Mouse (Mus musculus): ENCODE measurements at regions not wholly inside any gene's neighbourhood (a gene's known extent, or its start where the extent isn't known, plus 50 kb on each side); places are given as distances from the start of the nearest gene placed in this dataset.

- no peak for DNase-seq (ENCODE audit: low spot score)
Measured at GRCm38 (mm10) chr4:25453127-25453806, 171.6 kb upstream of the Ufl1 start.

GRCm38 (mm10) chr4:25451865-25452264, 170.2 kb upstream of the Ufl1 start:
- no peak overlapping the region for H3K4me3 ChIP-seq (ENCODE audit: low read depth, low read length)
- ATAC-seq (ENCODE audit: low FRiP score) (0 out of 2 replicates have a peak, but pooled peaks have one; percentile 27), DNase-seq (ENCODE audit: low spot score) (no peak)
- no peaks in the 10 kb centered on the region for H3K27me3 ChIP-seq (ENCODE audit: control insufficient read depth, insufficient read depth, low read length)
- no peak overlapping the region for H3K4me2 ChIP-seq (replicated peaks; ENCODE audit: low read depth, low read length)
- no peaks in the 10 kb centered on the region for H3K9me3 ChIP-seq (ENCODE audit: control insufficient read depth, low read length)
- H3K36me3 ChIP-seq (ENCODE audit: control insufficient read depth, insufficient read depth, low read length) = no peaks in the 10 kb centered on the region
- WGBS = 81% methylated on average over 6 of the region's 6 CpGs
- no peaks in the 10 kb centered on the region for H3K4me1 ChIP-seq (replicated peaks; ENCODE audit: control insufficient read depth, insufficient read depth, low read length)
- H3K9ac ChIP-seq (ENCODE audit: low read depth, low read length) = no peak overlapping the region
- no peak overlapping the region for H3K27ac ChIP-seq (ENCODE audit: low read depth, low read length)

More at GRCm38 (mm10) chr4:25453127-25453806, 171.6 kb upstream of the Ufl1 start:
- no peaks in the 10 kb centered on the region for H3K4me1 ChIP-seq (replicated peaks; ENCODE audit: control insufficient read depth, insufficient read depth, low read length)
- H3K9me3 ChIP-seq (ENCODE audit: control insufficient read depth, low read length) = no peaks in the 10 kb centered on the region
- no peak for ATAC-seq (ENCODE audit: low FRiP score)
- no peak overlapping the region for H3K9ac ChIP-seq (ENCODE audit: low read depth, low read length)
- WGBS = 90% methylated on average over 6 of the region's 6 CpGs
- H3K27ac ChIP-seq (ENCODE audit: low read depth, low read length) = no peak overlapping the region
- no peak overlapping the region for H3K4me3 ChIP-seq (ENCODE audit: low read depth, low read length)
- no peaks in the 10 kb centered on the region for H3K36me3 ChIP-seq (ENCODE audit: control insufficient read depth, insufficient read depth, low read length)
- no peak overlapping the region for H3K4me2 ChIP-seq (replicated peaks; ENCODE audit: low read depth, low read length)
- no peaks in the 10 kb centered on the region for H3K27me3 ChIP-seq (ENCODE audit: control insufficient read depth, insufficient read depth, low read length)

- Histone ChIP-seq H3K9me3 (ENCODE audit: control insufficient read depth, low read length) (no peaks in the 10 kb centered on the region), H3K4me1 (replicated peaks; ENCODE audit: control insufficient read depth, insufficient read depth, low read length) (no peaks in the 10 kb centered on the region), H3K9ac (ENCODE audit: low read depth, low read length) (no peak overlapping the region), H3K4me3 (ENCODE audit: low read depth, low read length) (no peak overlapping the region), H3K4me2 (replicated peaks; ENCODE audit: low read depth, low read length) (no peak overlapping the region), H3K27ac (ENCODE audit: low read depth, low read length) (no peak overlapping the region), H3K27me3 (ENCODE audit: control insufficient read depth, insufficient read depth, low read length) (no peaks in the 10 kb centered on the region), H3K36me3 (ENCODE audit: control insufficient read depth, insufficient read depth, low read length) (no peaks in the 10 kb centered on the region)
- 90% methylated on average over 8 of the region's 8 CpGs for WGBS
- DNase-seq (ENCODE audit: low spot score) = no peak
- no peak for ATAC-seq (ENCODE audit: low FRiP score)
Measured at GRCm38 (mm10) chr4:25432203-25432602, 150.6 kb upstream of the Ufl1 start.

- Histone ChIP-seq H3K4me2 (replicated peaks; ENCODE audit: low read depth, low read length) (no peak overlapping the region), H3K36me3 (ENCODE audit: control insufficient read depth, insufficient read depth, low read length) (no peaks in the 10 kb centered on the region), H3K9me3 (ENCODE audit: control insufficient read depth, low read length) (no peaks in the 10 kb centered on the region), H3K27me3 (ENCODE audit: control insufficient read depth, insufficient read depth, low read length) (no peaks in the 10 kb centered on the region), H3K4me1 (replicated peaks; ENCODE audit: control insufficient read depth, insufficient read depth, low read length) (no peaks in the 10 kb centered on the region), H3K9ac (ENCODE audit: low read depth, low read length) (no peak overlapping the region), H3K4me3 (ENCODE audit: low read depth, low read length) (no peak overlapping the region), H3K27ac (ENCODE audit: low read depth, low read length) (no peak overlapping the region)
- ATAC-seq (ENCODE audit: low FRiP score) (no peak), DNase-seq (ENCODE audit: low spot score) (no peak)
- whole genome bisulfite sequencing = 87% methylated on average over 2 of the region's 2 CpGs
Measured at GRCm38 (mm10) chr4:25416330-25416729, 134.7 kb upstream of the Ufl1 start.

- Histone ChIP-seq H3K4me3 (ENCODE audit: low read depth, low read length) (no peak overlapping the region), H3K27ac (ENCODE audit: low read depth, low read length) (no peak overlapping the region)
Measured at GRCm38 (mm10) chr4:25410440-25410839, 128.8 kb upstream of the Ufl1 start.

GRCm38 (mm10) chr4:25408696-25409448, 127.3 kb upstream of the Ufl1 start:
- no peaks in the 10 kb centered on the region for H3K4me1 ChIP-seq (replicated peaks; ENCODE audit: control insufficient read depth, insufficient read depth, low read length)
- peak overlapping the region; percentile 43 for H3K27ac ChIP-seq (ENCODE audit: low read depth, low read length)
- no peaks in the 10 kb centered on the region for H3K36me3 ChIP-seq (ENCODE audit: control insufficient read depth, insufficient read depth, low read length)
- WGBS = 12% methylated on average over 3 of the region's 3 CpGs
- H3K4me2 ChIP-seq (replicated peaks; ENCODE audit: low read depth, low read length) = no peak overlapping the region
- no peak overlapping the region for H3K9ac ChIP-seq (ENCODE audit: low read depth, low read length)
- H3K9me3 ChIP-seq (ENCODE audit: control insufficient read depth, low read length) = no peaks in the 10 kb centered on the region
- H3K4me3 ChIP-seq (ENCODE audit: low read depth, low read length) = no peak overlapping the region
- peak; percentile 80 for DNase-seq (ENCODE audit: low spot score)
- ATAC-seq (ENCODE audit: low FRiP score) = peak; percentile 95
- H3K27me3 ChIP-seq (ENCODE audit: control insufficient read depth, insufficient read depth, low read length) = no peaks in the 10 kb centered on the region

More at GRCm38 (mm10) chr4:25410440-25410839, 128.8 kb upstream of the Ufl1 start:
- Histone ChIP-seq H3K27me3 (ENCODE audit: control insufficient read depth, insufficient read depth, low read length) (no peaks in the 10 kb centered on the region), H3K36me3 (ENCODE audit: control insufficient read depth, insufficient read depth, low read length) (no peaks in the 10 kb centered on the region), H3K9ac (ENCODE audit: low read depth, low read length) (no peak overlapping the region), H3K4me1 (replicated peaks; ENCODE audit: control insufficient read depth, insufficient read depth, low read length) (no peaks in the 10 kb centered on the region), H3K9me3 (ENCODE audit: control insufficient read depth, low read length) (no peaks in the 10 kb centered on the region), H3K4me2 (replicated peaks; ENCODE audit: low read depth, low read length) (no peak overlapping the region)
- DNase-seq (ENCODE audit: low spot score) (no peak), ATAC-seq (ENCODE audit: low FRiP score) (no peak)
- WGBS = 31% methylated on average over 4 of the region's 4 CpGs

- WGBS = 37% methylated on average over 4 of the region's 4 CpGs
- no peaks in the 10 kb centered on the region for H3K36me3 ChIP-seq (ENCODE audit: control insufficient read depth, insufficient read depth, low read length)
- peak; percentile 12 for DNase-seq (ENCODE audit: low spot score)
- no peaks in the 10 kb centered on the region for H3K9me3 ChIP-seq (ENCODE audit: control insufficient read depth, low read length)
- no peak overlapping the region for H3K4me3 ChIP-seq (ENCODE audit: low read depth, low read length)
- H3K4me1 ChIP-seq (replicated peaks; ENCODE audit: control insufficient read depth, insufficient read depth, low read length) = no peaks in the 10 kb centered on the region
- no peak for ATAC-seq (ENCODE audit: low FRiP score)
- no peak overlapping the region for H3K9ac ChIP-seq (ENCODE audit: low read depth, low read length)
- H3K27ac ChIP-seq (ENCODE audit: low read depth, low read length) = peak overlapping the region; percentile 43; the same call in 1 of the 2 replicates
- no peak overlapping the region for H3K4me2 ChIP-seq (replicated peaks; ENCODE audit: low read depth, low read length)
- H3K27me3 ChIP-seq (ENCODE audit: control insufficient read depth, insufficient read depth, low read length) = no peaks in the 10 kb centered on the region
Measured at GRCm38 (mm10) chr4:25407842-25408241, 126.2 kb upstream of the Ufl1 start.

GRCm38 (mm10) chr4:25389542-25389941, 107.9 kb upstream of the Ufl1 start:
- no peak overlapping the region for H3K9ac ChIP-seq (ENCODE audit: low read depth, low read length)
- no peak for DNase-seq (ENCODE audit: low spot score)
- no peak for ATAC-seq (ENCODE audit: low FRiP score)

GRCm38 (mm10) chr4:25372041-25372440, 90.4 kb upstream of the Ufl1 start:
- DNase-seq (ENCODE audit: low spot score) (no peak), ATAC-seq (ENCODE audit: low FRiP score) (no peak)
- Histone ChIP-seq H3K9ac (ENCODE audit: low read depth, low read length) (no peak overlapping the region), H3K4me1 (replicated peaks; ENCODE audit: control insufficient read depth, insufficient read depth, low read length) (no peaks in the 10 kb centered on the region), H3K36me3 (ENCODE audit: control insufficient read depth, insufficient read depth, low read length) (no peaks in the 10 kb centered on the region), H3K9me3 (ENCODE audit: control insufficient read depth, low read length) (no peaks in the 10 kb centered on the region), H3K4me3 (ENCODE audit: low read depth, low read length) (no peak overlapping the region), H3K27me3 (ENCODE audit: control insufficient read depth, insufficient read depth, low read length) (no peaks in the 10 kb centered on the region), H3K27ac (ENCODE audit: low read depth, low read length) (no peak overlapping the region), H3K4me2 (replicated peaks; ENCODE audit: low read depth, low read length) (no peak overlapping the region)
- 85% methylated on average over 4 of the region's 4 CpGs for WGBS

More at GRCm38 (mm10) chr4:25389542-25389941, 107.9 kb upstream of the Ufl1 start:
- Histone ChIP-seq H3K4me3 (ENCODE audit: low read depth, low read length) (no peak overlapping the region), H3K27me3 (ENCODE audit: control insufficient read depth, insufficient read depth, low read length) (no peaks in the 10 kb centered on the region), H3K4me2 (replicated peaks; ENCODE audit: low read depth, low read length) (no peak overlapping the region), H3K4me1 (replicated peaks; ENCODE audit: control insufficient read depth, insufficient read depth, low read length) (no peaks in the 10 kb centered on the region), H3K27ac (ENCODE audit: low read depth, low read length) (no peak overlapping the region), H3K9me3 (ENCODE audit: control insufficient read depth, low read length) (no peaks in the 10 kb centered on the region), H3K36me3 (ENCODE audit: control insufficient read depth, insufficient read depth, low read length) (no peaks in the 10 kb centered on the region)
- WGBS = 75% methylated on average over 5 of the region's 5 CpGs

Data from hindbrain, embryonic 11.5 days (tissue).